Mouse (Mus musculus) limb, embryonic 11.5 days (tissue): ENCODE results near the gene Bzw2. TPM values are rescaled to one million over a fixed set of nuclear protein-coding genes. Genes with fewer than 3 reads are reported as not detected.

ENCODE experiments used
- ATAC-seq: fragments of 200-750 bp; cut with Nextera tagmentation; 2 replicates; pipeline ENCODE4 v1.8.0; 2017; ENCODE audit warnings: low read depth; ENCODE audit not compliant: insufficient number of reproducible peaks, low FRiP score, low TSS enrichment
- DNase-seq: peaks from one replicate; pipeline ENCODE4 v3.0.0-alpha.2; 2015; ENCODE audit warnings: low spot score
- H3K27ac ChIP-seq: fragments of 300-500 bp; sonication (generic); replicated peaks from 2 replicates; pipeline ENCODE4 v1.5.1; 2014; ENCODE audit warnings: low read depth, mild to moderate bottlenecking, low read length
- H3K27me3 ChIP-seq: fragments of 300-500 bp; sonication (generic); 2 replicates; pipeline ENCODE4 v1.6.1; 2014; ENCODE audit warnings: mild to moderate bottlenecking, low read length, mixed read lengths; ENCODE audit not compliant: control insufficient read depth, insufficient read depth
- H3K36me3 ChIP-seq: fragments of 300-500 bp; sonication (generic); 2 replicates; pipeline ENCODE4 v1.6.1; 2014; ENCODE audit warnings: mild to moderate bottlenecking, low read length, moderate library complexity, mixed read lengths; ENCODE audit not compliant: control insufficient read depth, insufficient read depth
- H3K4me1 ChIP-seq: fragments of 300-500 bp; sonication (generic); 2 replicates; pipeline ENCODE4 v1.6.1; 2014; ENCODE audit warnings: low read length, mixed read lengths; ENCODE audit not compliant: control insufficient read depth, insufficient read depth
- H3K4me2 ChIP-seq: fragments of 300-500 bp; sonication (generic); 2 replicates; pipeline ENCODE4 v1.6.1; 2014; ENCODE audit warnings: low read depth, mild to moderate bottlenecking, moderate library complexity; ENCODE audit not compliant: severe bottlenecking
- H3K4me3 ChIP-seq: fragments of 300-500 bp; sonication (generic); 2 replicates; pipeline ENCODE4 v1.5.1; 2014; ENCODE audit warnings: low read depth, low read length
- H3K9ac ChIP-seq: fragments of 300-500 bp; sonication (generic); 2 replicates; pipeline ENCODE4 v1.6.1; 2014; ENCODE audit warnings: mild to moderate bottlenecking, low read length
- H3K9me3 ChIP-seq: fragments of 300-500 bp; sonication (generic); 2 replicates; pipeline ENCODE4 v1.6.1; 2016; ENCODE audit warnings: low read length; ENCODE audit not compliant: control insufficient read depth
- WGBS: fragments of 180-500 bp; shearing (Covaris S2); extraction: QIAGEN DNeasy Blood & Tissue Kit; methylation state at CpG from one replicate; pipeline ENCODE4 v1.1.7; 2014; 5-methylcytosine and 5-hydroxymethylcytosine counted together
- polyA plus RNA-seq: library from polyadenylated mRNA; unstranded; fragments of >200 nt; fragmentation: Nextera tagmentation; extraction: Ambion mirVana; gene quantifications from 2 replicates; pipeline ENCODE4 v1.2.1, GENCODE M21; 2014

Bzw2 gene
- polyA plus RNA-seq, 1 experiment from 2014 or later, result 328 TPM

DNA sequence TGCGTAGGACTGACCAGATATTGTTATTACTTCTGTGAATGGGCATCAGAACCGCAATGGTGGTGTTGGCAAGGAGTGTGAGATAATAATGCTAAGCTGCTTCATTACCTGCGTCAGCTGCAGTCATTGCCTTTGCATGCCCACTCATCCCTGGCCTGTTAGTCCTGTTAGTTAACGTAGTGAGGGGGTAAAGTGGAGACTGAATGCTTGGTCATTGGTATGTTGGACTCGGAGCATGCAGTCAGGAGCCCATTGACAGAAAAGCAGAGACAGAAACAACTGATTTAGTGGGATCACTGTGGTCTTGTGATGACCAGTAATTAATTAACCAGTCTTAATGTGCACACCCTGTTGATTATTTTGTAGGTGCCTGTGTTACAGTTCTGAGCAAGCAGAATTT is 19.3 kb upstream of the Bzw2 start:
- H3K9me3 ChIP-seq, result no peaks in the 10 kb centered on the region
- no peak overlapping the region for H3K4me2 ChIP-seq
- no peaks in the 10 kb centered on the region for H3K27me3 ChIP-seq
- ATAC-seq (no peak), DNase-seq (no peak)
- H3K9ac ChIP-seq, result no peak overlapping the region
- H3K4me1 ChIP-seq, result no peaks in the 10 kb centered on the region
- no peak overlapping the region for H3K4me3 ChIP-seq
- peaks cover 6% of the 10 kb centered on the region; the same call in 1 of the 2 replicates for H3K36me3 ChIP-seq
- 97% methylated on average over 5 of the region's 5 CpGs for WGBS
- H3K27ac ChIP-seq, result no peak overlapping the region

DNA sequence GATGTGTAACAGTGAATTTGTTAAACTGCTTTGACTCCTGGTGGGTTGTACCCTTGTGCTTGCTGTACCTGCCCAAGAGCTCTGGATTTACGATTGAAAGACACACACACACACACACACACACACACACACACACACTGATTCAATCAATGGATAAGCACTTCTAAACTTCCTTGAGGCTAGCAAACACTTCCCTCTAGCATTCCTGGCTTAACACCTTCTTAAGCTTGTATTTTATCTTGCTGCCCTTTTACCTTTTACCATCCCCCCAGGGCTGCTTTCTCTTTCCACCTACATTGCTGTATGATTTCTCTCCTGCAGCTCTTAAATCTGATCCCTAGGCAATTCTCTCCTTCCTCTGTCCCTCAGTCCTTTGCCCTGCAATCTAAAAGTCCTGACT is 7.4 kb upstream of the Bzw2 start:
- H3K27ac ChIP-seq, result 0 out of 2 replicates have a peak overlapping the region, but pooled peaks have one; percentile 3
- H3K4me3 ChIP-seq, result no peak overlapping the region
- no peaks in the 10 kb centered on the region for H3K27me3 ChIP-seq
- H3K4me2 ChIP-seq, result no peak overlapping the region
- WGBS, result 8% methylated on average over 1 of the region's 1 CpGs
- no peak overlapping the region for H3K9ac ChIP-seq
- peaks cover 4% of the 10 kb centered on the region; the same call in 1 of the 2 replicates for H3K4me1 ChIP-seq
- no peaks in the 10 kb centered on the region for H3K9me3 ChIP-seq
- no peak for ATAC-seq
- DNase-seq, result no peak
- H3K36me3 ChIP-seq, result no peaks in the 10 kb centered on the region

DNA sequence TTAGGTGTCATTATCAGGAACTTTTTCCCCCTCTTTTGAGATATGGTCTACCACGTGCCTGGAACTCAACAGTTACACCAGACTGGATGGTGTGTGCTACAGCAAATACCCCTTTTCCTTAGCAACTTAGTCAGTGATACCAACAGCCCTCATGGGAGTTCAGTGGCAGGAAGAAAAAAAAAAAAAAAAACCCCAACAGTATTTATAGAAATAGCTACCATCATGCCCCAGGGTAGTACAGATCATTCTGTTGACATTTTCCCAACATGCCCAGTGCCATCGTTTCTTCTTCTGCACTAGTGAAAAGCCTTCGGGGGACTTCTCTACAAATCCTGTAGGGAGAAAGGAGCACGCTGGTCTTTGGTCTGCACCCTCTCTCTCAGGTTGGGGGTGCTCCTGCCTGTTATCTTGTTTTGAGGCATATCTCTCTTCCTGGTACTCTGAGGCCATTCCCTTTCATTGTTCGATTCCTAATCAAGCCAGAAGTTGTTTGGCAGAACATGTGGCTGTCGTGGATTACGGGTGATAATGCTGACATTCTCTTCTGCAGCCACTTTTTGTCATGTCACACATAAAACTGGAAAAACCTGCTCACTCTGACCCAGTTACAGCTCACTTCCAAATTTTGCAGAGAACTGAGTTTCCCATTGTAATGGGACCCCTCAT is 6.4 kb upstream of the Bzw2 start:
- no peak overlapping the region for H3K4me3 ChIP-seq
- H3K4me1 ChIP-seq, result peaks cover 4% of the 10 kb centered on the region; the same call in 1 of the 2 replicates
- DNase-seq (no peak), ATAC-seq (no peak)
- whole genome bisulfite sequencing, result 89% methylated on average over 7 of the region's 7 CpGs
- H3K27me3 ChIP-seq, result no peaks in the 10 kb centered on the region
- no peak overlapping the region for H3K27ac ChIP-seq
- H3K9ac ChIP-seq, result no peak overlapping the region
- H3K4me2 ChIP-seq, result no peak overlapping the region
- H3K36me3 ChIP-seq, result no peaks in the 10 kb centered on the region
- no peaks in the 10 kb centered on the region for H3K9me3 ChIP-seq

DNA sequence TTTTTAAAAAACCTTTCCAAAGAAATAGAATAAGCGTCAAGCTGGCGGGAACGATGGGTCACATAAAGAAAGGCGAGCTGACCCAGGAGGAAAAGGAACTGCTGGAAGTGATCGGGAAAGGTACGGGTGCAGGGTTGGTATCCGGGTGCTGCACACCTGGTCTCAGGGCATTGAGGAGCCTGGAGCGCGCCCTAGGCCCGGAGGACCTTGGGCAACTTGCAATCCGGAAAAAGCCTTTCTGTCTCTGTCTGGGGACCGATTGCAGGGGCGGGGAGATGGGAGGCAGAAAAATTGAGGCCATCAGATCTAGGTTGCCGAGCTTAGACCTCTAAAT is 609 bp downstream of the Bzw2 start:
- Histone ChIP-seq H3K9ac (peak overlapping the region; percentile 81), H3K4me3 (peak overlapping the region; percentile 88), H3K9me3 (no peaks in the 10 kb centered on the region), H3K27ac (peak overlapping the region; percentile 75), H3K4me1 (peaks cover 14% of the 10 kb centered on the region), H3K4me2 (peak overlapping the region; percentile 77), H3K36me3 (no peaks in the 10 kb centered on the region), H3K27me3 (no peaks in the 10 kb centered on the region)
- DNase-seq (no peak), ATAC-seq (peak; percentile 52)
- WGBS, result under 1% methylated on average over 14 of the region's 14 CpGs

DNA sequence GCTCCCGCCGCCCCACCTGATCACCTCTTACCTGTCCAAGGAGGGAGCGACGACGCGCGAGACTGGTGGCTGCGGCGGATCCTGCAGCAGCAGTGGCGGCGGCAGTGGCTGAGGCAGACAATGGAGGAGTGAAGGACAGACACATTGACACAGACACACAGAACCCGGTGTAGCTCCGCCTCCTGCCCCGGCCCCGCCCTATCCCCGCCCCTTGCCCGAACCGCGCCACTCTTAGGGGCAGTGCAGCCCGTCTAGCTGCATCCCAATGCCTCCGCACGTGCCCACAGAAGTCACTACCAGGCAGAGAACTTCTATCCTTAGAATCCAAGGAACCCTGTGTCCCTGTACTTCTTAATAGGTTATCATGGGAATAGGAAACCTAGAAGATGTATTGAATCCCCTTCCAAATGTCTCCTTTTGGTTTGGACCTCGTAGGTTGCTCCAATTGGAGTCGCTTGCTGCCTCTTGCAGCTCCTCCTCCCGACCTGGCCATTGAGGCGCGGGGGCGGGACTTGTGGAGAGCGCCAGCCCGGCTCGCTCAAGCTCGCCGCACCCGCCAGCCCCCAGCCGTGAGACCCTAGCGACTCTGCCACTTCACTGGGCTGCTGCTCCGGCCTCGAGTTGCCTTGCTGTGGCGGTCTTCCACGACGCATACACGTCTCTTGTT is 1.1 kb downstream of the Bzw2 start, which contains the start of gene Ankmy2:
TSS of gene Ankmy2 (plus strand) at position 478 of the 667 bp plus-strand sequence.
- Histone ChIP-seq H3K36me3 (no peaks in the 10 kb centered on the region), H3K27me3 (no peaks in the 10 kb centered on the region), H3K4me2 (peak within 1 kb of the TSS; percentile 77), H3K9me3 (no peaks in the 10 kb centered on the region), H3K9ac (peak within 1 kb of the TSS; percentile 81), H3K4me1 (peaks cover 14% of the 10 kb centered on the region), H3K4me3 (peak within 1 kb of the TSS; percentile 88), H3K27ac (peak within 1 kb of the TSS; percentile 75)
- ATAC-seq (peak; percentile 97), DNase-seq (peak; percentile 93)
- WGBS, result under 1% methylated on average over 42 of the region's 42 CpGs

DNA sequence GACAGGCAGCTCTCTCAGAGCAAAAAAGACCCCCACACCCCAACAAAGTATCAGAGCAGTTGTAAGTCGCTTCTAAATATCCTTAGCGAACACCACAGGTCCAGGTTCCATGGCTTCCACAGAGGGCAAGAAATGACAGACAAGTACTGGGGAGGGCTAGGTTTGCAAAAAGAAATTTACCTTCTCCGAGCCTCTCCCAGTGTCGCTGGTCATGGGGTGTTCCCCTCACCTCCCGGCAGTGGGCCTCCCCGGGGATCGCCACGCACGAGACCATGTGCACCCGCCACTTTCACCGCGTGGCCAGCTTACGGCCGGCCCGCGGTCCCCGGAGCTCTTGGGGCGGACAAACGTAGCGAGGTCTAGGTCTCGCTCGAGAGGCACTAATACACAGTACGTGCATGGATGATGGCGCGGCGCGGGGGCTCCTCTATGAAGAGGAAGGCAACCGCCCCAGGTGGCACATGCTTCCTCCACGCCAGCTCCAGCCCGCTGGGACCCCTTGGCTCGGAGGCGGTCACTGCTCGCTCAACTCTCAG is 1.7 kb downstream of the Bzw2 start:
- ATAC-seq (no peak; the same call in 1 of the 2 replicates), DNase-seq (no peak)
- H3K27me3 ChIP-seq, result no peaks in the 10 kb centered on the region
- H3K4me3 ChIP-seq, result peak overlapping the region; percentile 88
- peak overlapping the region; percentile 39 for H3K27ac ChIP-seq
- H3K4me2 ChIP-seq, result peak overlapping the region; percentile 77
- H3K36me3 ChIP-seq, result no peaks in the 10 kb centered on the region
- WGBS, result under 1% methylated on average over 33 of the region's 33 CpGs
- H3K9ac ChIP-seq, result peak overlapping the region; percentile 81
- peaks cover 14% of the 10 kb centered on the region for H3K4me1 ChIP-seq
- H3K9me3 ChIP-seq, result no peaks in the 10 kb centered on the region

DNA sequence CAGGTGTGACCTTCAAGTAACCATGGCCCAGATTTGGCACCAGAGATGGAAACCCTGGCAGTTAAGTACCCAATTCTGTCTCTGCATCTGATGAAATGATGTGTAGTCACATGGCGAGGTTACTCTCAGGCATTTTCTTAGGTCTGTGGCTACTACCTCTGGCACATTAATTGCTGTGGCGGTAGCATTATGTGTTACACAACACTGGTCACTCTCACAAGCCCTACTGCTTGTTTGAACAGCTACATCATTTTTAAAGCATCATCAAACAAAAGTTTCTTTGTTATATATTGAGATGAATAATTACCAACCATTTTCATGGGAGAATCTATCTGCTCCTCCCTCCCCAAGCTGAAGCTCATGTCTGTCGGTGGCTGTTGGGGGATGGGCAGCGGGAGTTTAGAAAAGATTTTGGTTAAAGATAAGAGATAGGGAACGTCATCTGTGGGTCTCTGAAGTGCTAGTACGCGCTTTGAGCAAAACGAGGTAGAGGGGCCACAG is 2.7 kb downstream of the Bzw2 start:
- H3K9ac ChIP-seq, result peak overlapping the region; percentile 81
- no peaks in the 10 kb centered on the region for H3K27me3 ChIP-seq
- no peaks in the 10 kb centered on the region for H3K36me3 ChIP-seq
- H3K9me3 ChIP-seq, result no peaks in the 10 kb centered on the region
- H3K4me1 ChIP-seq, result peaks cover 14% of the 10 kb centered on the region
- H3K4me3 ChIP-seq, result peak overlapping the region; percentile 88
- DNase-seq, result peak; percentile 27
- H3K27ac ChIP-seq, result no peak overlapping the region
- 15% methylated on average over 8 of the region's 8 CpGs for WGBS
- no peak for ATAC-seq
- H3K4me2 ChIP-seq, result peak overlapping the region; percentile 77

DNA sequence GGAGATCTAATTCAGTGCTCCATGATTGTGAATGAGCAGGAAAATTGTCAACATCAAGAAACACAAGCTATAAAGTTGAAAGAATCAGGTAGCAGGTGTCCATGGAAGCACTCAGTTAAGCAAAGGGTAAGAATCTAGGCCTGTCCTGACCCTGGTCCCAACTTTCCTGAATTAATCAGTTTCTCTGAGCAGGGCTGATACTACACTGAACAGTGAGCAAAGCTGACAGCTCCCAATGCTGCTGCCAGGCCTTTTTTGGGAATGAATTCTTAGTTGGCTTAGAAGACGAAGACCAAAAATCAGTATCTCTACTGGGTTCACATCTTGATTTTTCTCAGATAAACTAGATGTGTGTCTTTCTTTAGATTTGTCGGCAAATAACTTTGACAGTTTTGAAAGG is 7.1 kb downstream of the Bzw2 start:
- no peak for DNase-seq
- no peak overlapping the region for H3K4me3 ChIP-seq
- ATAC-seq, result no peak
- no peak overlapping the region for H3K4me2 ChIP-seq
- H3K36me3 ChIP-seq, result no peaks in the 10 kb centered on the region
- no peaks in the 10 kb centered on the region for H3K9me3 ChIP-seq
- no peak overlapping the region for H3K9ac ChIP-seq
- H3K27ac ChIP-seq, result no peak overlapping the region
- 92% methylated on average over 2 of the region's 2 CpGs for WGBS
- H3K4me1 ChIP-seq, result peaks cover 4% of the 10 kb centered on the region
- no peaks in the 10 kb centered on the region for H3K27me3 ChIP-seq
